Mouse (Mus musculus) spleen, embryonic (tissue): ENCODE results near the gene Gm49358.

Experiments used
- CTCF ChIA-PET: fragments of 350-600 bp; sonication (Branson Sonifier 250); formaldehyde crosslinking; loops from one replicate; lab custom pipeline; 2022; lab: Charles Lee

The Gm49358 gene

DNA sequence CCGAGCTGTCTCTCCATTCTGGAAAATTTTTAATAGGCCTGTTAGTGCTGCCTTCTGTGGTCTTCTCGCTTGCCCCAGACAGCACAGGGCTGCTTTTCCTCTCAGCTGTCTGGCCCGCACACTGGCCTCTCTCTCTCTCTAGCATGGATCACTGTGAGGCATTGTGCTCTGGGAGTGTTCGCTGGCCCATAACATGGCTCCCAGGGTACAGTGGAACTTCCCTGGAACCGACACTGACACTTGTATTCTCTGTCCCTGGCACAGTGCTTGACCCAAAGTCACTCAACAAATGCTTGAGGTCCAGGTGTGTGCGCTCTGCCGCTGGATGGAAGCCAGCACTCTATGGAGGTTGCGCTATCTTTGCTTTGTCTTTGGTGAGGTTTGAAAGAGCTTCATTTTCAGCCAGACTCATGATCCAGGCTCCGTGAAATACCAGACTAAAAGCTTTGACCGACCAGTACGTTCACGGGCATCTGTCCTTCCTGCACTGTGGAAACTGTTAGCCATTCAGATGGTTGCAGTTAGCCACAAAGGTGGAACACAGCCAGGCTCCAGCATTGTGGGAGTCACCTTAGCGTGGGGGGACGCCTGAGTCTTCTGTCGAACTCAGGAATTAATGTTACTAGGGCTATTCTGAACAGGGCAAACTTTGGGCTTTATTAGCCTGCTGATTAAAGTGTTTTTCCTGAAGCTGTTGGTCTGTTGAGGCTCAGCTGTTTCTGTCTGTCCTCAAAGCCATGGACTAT is 44.4 kb downstream of the Gm49358 start:
- CTCF ChIA-PET = no interaction called here

DNA sequence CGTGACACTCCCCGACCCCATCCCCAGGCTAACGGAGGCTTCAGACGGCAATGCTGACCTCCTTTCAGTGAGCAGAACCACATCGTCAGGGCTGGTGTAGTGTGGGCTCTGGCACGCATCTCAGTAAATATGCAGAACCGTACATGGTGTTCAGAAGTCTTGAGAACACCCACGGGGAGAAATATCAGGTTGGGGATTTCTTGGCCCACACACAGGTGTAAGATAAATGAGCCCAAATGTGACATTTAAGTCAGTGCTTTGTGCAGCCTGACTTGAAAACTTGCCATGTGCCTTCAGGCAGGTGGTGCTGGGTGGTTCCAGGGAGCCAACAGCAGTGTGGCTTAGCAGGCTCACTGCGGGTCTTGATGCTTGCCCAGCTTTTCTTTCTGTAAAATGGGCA is 46.2 kb downstream of the Gm49358 start:
- CTCF ChIA-PET = no interaction called here

DNA sequence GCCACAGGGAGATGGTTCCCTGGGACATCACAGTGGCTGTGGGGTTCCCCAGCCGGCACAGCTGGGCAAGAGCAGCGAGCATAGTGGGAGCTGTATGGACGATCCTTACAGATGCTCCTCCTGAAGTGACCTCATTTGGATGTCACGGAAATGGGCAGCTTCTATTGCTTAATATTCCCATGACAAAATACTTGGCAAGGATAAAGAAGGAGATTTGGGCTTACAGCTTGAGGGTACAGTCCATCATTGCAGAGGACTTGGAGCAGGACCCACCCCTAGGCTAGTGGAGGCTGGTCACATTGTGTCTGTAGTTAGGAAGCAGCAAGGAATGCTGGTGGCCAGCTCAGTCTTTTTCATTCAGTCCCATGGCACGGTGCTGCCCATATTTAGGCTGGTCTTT is 46.8 kb downstream of the Gm49358 start:
- CTCF ChIA-PET = no interaction called here

DNA sequence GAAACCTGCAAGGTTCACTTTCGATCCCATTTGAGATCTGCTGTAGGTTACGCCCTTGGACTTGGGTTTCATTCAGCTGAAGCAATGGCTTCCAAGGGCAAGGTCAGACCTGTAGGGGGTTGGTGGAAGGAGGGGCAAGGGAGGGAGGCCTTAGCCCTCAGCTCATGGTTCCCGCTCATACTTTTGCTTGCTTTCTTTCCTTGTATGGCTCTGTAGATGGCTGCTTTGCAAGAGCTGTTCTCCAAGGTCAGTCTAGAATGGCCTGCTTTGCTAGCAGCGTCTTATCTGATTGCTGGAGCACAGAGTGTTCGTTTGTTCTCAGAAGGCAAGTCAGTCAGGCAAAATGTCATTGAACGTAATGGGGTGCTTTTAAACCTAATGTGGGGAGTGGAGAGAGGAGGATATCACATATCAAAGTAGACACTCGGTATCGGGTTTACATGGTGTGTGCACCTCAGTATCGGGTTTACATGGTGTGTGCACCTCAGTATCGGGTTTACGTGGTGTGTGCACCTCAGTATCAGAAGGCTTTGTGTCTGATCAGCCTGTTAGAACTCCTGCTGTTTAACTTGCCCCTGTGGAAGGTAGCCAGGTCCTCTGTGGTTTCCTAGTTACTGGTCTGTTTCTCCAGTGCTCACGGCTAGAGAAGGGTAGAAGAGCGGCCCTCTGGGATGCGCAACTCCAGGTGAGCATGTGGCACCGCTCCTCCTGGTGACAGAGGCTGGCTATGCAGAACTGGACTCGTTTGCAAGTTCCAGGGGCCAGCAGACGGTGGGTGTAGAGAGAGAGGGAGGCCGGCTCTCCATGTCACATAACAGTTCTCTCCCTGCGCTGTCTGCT is 50.7 kb downstream of the Gm49358 start:
- CTCF ChIA-PET = no interaction called here

DNA sequence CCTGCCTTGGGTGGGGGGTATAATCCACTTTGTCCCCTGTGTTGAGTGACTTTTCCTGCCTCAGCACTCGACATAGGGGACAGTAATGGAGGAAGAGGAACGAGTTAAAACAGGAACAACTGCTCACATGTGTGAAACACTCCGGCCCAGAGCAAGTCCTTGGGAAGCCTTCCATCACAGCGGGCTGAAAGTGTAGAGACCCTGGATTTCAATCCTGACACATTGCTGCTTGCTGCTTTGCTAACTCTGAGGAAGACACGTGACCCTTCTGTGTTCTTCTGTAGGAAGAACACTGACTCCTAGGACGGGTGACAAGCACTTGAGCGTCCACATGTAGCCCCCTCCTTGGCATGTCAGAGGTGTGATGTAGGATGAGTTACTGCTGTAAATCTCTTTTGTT is 51.4 kb downstream of the Gm49358 start:
- CTCF ChIA-PET = no interaction called here

DNA sequence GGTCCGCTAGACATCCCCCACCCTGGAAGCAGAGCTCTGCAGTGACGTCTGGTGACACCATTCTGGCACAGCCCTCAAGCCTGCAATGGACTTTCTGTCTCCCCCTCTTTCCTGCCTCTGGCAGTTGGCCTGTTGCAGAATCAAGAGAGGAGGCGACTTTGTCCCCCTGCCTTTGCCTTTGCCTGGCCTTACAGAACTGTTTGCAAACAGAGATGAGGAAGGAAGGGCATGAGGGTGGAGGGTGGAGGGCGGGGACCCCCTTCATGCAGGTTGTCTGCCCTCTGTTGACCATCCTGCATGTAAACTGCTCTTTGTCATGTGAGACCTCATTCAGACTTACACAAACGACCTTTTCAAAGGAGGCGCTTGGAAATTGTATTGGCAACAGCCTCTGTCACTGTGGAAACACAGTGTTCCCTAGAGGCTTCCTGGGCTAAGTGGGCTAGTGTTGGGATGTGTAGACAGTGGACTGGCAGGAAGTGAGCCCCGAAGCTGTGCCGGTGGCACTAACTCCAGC is 55.9 kb downstream of the Gm49358 start:
- CTCF ChIA-PET = no interaction called here

DNA sequence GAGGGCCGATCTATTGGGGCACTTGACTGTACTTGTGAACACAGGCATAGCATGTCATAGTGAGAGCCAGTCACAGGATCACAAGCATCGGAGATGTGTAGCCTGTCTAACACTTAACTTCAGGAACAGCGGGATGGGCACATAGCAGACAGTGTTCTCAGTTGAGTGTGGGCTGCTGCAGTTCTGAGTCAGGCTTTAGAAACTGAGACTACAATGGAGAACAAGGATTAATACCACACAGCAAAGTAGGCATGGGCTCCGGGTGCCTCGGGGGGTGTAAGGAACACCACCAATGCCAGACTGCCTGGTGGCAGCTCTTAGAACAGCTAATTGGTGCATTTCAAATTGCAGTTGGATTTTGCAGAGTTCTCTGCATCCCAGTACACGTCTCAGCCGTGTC is 57.2 kb downstream of the Gm49358 start:
- CTCF ChIA-PET = no interaction called here

DNA sequence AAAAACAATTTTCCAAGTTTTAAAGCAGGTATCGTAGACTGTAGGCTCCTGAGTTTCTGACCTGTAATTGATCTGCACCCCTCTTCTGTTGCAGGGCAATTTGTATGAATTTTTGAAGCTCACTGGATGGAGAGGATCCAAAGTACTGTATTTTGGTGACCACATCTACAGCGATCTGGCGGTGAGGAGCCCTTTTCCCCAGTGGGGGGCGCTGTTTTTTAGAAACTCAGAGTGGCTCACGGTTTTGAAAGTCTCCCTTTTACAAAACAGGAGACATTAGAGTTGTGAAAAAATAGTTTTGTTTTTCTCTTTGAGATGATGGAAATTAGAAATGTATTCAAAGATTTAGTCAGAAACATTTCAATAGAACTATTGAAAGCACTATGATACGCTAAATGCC is 60.3 kb downstream of the Gm49358 start:
- CTCF ChIA-PET = no interaction called here

DNA sequence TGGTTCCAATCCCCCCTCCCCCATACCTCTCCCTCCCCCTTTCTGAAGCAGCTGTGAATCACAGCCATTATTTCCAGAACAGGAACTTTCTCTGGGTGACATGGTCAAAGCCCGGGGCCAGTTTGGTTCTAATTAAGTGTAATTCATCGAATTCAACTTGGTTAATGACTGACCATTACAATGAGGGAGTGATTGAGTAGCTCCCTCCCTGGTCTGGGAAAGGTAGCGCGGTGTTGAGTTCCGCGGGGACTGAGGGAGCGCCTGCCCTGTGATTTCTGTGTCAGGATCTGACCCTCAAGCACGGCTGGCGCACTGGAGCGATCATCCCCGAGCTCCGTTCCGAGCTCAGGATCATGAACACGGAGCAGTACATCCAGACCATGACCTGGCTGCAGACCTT is 61.1 kb downstream of the Gm49358 start:
- CTCF ChIA-PET = no interaction called here

DNA sequence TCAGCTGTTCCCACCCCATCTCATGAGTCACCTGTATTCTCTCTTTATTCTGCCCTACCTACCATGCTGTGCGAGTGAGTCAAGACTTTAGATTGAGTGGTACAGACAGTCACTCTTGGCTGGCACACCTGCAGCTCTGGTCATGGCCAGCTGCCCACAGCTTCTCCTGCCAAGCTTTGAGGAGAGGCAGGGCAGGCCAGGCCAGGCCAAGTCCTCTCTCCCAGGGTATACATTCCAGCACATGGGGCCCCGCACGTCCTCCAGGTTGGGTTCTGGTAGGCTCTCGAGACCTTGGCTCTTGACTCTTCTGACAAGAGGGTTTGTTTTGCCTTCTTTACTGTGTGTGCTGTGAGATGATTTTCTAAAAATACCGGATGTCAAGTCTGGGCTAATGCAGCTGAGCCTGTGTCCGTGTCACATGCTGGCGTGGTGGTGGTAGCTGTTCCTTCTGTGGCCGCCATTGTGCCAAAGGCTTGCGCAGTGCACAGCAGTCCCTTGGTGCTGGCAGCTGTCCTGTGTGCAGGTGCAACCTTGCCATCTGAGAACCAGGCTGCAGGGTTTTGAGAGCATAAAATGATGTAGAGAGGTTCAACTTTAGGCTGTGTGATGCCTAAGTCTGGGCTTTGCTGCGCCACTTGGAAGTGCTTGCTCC is 62.2 kb downstream of the Gm49358 start:
- CTCF ChIA-PET = no interaction called here

DNA sequence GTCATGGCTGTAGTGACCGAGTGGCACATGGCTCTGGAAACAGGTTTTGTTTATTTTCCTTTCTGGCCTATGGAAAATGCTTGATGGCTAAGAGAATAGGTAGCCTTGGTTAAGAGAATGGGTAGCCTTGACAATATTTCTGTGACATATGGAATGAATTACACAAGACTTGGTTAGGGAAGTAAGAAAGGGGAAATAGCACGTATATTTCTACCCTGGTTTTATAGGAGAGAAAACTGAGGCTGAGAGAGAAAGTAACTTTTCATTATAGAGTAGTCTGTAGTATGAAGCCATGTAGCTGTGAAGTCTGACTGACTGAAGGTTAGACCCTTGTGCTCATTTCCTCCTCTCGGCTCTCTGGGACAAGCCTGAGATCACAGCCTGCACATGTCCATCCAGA is 63.2 kb downstream of the Gm49358 start:
- CTCF ChIA-PET = no interaction called here

DNA sequence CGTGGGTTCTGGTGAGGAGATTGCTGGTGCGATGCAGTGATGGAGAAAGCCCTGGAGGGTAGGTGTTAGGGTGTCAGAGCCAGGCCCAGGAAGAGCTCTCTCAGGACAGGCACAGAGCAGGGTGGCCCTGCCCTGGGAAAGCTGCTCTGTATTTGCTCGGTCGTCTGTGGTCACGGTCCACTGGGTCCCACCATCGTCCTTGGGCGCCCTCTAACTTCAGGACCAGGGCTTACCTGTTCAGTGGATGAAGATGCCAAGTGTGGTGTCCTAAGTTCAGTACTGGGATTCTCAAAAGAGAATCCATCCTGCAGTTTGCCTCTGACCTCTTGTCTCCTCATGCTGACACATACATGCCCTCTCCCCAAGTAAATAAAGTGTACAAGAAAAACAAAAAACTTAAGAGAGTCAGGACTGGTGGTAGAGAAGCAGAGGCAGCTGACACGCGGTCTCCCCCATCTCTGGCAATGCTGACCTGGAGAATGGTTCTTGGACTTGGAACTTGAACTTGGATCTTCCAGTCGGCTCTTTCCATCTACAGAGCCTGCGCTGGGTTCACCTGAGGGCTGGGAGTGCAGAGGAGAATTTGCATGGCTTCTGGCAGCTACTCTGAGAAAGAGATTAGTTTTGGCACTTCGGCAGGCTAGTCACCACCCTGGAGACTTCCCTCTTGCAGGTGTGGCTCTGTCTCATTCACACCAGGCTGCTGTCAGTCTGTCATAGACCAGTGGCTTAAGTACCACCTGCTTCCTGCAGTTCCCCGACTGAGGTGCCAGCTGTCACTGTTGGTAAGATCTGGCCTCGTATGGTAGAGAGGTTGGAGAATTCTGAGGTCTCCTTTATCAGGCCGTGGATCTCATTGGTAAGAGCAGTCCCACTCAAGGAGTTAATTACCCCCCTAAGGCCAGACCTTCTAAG is 64.7 kb downstream of the Gm49358 start:
- CTCF ChIA-PET = no interaction called here

DNA sequence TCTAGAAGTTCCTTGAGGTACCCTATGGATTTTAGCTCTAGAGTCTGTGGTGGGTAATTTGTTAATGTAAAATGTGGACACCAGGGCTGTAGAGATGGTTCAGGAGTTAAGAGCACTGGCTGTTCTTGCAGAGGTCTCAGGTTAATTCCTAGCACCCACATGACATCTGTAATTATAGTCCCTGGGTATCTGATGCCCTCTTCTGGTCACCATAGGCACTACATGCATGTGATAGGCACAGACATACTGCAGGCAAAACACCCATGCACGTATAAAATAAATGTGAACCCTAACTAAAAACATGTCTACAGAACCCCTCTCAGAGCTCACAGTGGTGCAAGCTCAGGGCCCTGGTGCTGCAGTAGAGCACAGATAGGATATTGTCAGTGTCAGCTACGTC is 65.7 kb downstream of the Gm49358 start:
- CTCF ChIA-PET = no interaction called here

DNA sequence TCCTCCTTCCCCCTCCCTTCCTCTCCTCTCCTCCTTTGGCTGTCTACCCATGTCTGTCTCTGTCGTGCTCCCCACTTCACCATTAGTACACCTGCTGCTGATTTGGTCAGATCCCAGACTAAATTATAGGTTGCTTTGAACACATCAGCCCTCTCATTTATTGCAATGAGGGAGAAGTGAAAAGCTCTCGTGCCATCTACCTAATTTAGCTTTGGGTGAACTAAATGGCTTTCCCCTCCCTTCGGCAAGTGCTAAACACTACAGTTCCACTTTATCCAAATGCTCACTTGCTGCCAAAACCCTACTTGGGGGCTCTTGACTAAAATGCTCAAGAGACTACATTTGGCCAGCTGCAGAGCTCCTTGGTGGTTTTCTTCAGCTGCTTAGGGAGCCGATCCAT is 73.0 kb downstream of the Gm49358 start:
- CTCF ChIA-PET = no interaction called here

DNA sequence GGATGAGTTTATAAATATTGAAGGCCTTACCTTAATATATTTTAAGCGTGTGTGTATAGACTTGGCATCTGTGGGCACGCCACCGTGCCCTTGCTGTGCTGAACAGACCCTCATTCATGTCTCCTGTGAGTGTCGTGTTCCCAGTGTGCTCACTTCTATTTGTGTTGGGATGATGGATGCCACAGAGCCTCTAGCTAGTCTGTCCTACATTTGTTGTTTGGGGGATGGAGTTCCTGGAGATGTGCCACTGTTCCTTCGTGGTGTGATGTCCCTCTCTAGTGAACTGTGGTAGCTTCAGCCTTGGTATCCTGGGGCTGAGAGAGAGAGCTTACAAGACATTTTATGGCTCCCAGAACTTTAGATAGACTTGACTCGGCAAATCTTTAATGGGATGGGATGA is 75.1 kb downstream of the Gm49358 start:
- CTCF ChIA-PET = no interaction called here

DNA sequence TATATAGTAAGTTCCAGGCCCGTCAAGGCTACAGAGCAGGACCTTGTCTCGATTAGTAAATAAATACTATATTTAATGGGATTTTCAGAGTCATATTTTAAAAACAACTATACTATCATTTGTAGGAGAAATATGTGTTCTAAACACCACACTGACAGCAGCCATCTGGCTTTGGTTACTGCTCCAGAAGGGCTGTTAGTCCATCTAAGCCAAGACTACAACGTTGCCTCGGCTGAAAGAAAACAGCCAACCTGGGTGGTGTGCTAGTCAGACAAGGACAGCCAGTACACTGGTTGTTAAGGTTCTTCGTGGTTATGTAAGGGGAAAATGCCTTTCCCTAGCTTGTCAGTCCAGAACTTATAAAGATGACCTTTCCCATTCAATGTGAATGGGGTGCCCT is 78.9 kb downstream of the Gm49358 start:
- CTCF ChIA-PET = no interaction called here

DNA sequence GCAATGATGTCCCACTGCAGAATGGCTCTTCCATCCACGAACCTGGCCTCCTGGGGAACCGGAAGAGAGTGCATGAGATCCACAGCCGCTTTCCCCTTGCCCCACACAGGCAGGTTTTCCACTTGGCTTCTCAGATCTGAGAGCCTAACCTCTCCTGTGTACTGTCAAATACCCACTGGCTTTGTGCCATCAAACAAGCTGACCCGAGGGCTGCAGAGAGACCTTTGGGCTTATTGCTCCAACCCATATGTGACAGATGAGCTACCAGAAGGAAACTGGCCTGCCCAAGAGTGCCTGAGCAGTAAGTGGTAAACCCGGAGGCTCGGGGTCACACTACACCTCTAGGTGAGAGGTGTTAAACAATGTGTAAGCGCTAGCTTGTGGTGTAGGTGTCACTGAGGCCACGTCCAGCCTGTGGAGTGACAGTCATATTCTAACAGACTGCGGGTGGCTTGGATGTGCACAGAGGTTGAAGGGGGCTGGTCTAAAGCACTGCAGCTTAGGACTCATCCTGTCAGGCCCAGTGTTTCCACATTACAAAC is 83.2 kb downstream of the Gm49358 start:
- CTCF ChIA-PET = interaction anchor here (0.7 kb wide), 1 partner anchor 13 kb away, joined by 3 read pairs; no protein-coding TSS in a partner anchor

DNA sequence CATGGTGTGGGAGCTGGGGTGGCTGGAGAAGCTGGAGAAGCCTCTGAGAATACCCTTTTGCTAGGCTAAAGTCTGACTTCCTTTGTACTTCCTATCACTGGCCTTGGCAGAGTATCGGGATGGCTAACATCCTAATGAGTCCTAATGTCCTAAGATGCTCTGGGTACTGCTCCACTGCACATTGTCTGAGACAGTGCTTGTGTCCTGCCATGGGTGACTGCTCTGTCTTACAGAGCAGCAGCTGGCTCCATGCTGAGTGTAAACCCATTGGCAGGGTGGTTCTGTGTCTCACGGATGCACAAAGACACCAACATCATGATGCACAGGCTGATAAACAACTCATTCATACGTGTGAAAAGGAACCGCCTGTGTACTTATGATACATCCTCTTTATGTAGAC is 85.3 kb downstream of the Gm49358 start:
- CTCF ChIA-PET = no interaction called here

DNA sequence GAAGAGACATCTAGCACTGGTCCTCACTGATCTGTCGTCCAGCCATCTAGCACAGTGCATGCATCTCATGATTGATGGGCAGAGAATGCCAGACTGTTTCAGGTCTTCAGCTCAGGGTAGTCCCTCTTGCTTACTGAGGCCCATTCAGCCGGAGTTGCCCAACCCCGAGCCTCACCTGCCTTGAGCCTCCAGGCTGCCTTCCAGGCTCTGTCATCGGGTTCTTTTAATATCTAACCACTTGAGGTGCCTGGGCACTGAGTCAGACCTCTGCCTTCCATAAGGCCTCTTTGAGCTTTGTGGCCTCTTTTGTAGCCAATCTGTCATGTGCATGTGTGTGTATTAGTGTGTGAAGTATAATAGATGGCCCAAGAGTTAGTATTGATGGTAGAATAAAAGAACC is 85.7 kb downstream of the Gm49358 start:
- CTCF ChIA-PET = no interaction called here

DNA sequence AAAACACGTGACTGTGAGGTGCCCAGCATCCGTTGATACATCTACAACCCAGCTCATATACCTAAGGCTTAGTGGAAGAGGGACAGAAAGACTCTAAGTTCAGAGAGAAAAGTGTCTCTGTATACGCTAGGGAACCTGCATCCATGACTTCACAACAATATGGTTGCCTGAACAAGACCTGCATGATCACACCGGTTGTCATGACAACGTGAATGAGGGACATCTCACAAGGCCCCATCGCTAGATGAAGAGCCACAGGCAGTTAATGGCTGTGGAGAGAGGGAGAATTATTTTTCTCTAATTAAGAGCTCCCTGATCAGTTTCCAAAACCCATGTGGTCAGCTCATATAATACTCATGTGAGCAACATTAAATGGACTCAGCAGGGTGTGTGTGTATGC is 88.4 kb downstream of the Gm49358 start:
- CTCF ChIA-PET = no interaction called here

DNA sequence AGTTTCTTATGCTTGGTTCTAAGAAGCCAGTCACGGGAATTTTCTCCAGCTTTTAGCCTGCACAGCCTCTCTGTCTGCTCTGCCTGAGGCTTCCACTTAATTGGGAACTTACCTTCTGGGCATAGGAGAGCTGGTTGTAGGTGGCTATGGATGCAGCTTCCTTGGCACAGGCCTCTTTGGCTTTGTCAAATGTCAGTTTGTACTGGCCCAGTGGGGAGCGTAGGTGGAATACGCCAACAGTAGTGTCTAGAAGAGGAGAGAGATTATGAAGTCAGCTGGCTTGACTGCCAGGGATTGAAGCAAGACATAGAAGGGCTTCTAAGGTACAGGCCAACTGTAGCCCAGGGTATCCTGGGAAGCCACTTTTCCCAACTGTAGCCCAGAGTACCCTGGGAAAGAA is 89.7 kb downstream of the Gm49358 start:
- CTCF ChIA-PET = no interaction called here
